ENCODE assay signal across 11 mouse cellular contexts in the genomic region with DNA sequence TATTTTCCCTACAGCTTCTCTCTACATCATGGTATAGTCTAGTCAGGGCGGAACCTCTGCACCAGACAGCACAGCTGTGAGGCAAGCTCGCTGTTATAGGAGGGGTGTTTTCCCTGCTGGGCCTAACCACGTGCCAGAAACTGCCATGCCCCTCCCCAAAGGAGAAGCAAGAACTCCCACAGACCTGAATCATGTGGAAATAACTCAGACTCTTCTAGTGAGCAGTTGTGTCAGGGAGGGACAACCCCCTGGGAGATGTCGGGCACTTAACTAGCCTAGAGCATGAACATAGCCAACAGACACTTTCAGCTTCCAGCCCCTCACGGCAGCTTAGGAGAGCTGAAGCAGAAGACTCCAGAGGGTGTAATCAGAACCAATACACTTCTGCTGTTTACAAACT. TPM values are rescaled to one million over a fixed set of nuclear protein-coding genes. Genes with fewer than 3 reads are reported as not detected.
DNase-seq lines count a peak whose midpoint lies in the region; ATAC-seq lines count a peak whose summit lies in the region.
"Had no signal": no experiment of that assay in that cellular context is flagged by ENCODE, and none has a peak within 500 bp of the region (broad histone marks: within the 10 kb centered on the region; RNA-seq: fewer than 3 reads in every experiment).

No protein-coding gene starts in this region.

- H3K27me3 ChIP-seq in hindbrain, embryonic 11.5 days (ENCODE audit: control insufficient read depth, insufficient read depth, low read length), result peaks cover 2% of the 10 kb centered on the region; the same call in 1 of the 2 replicates
- peaks cover 5% of the 10 kb centered on the region; the same call in 1 of the 2 replicates for H3K27me3 ChIP-seq in hindbrain, embryonic 14.5 days (ENCODE audit: control insufficient read depth, insufficient read depth, low read length)
- H3K27me3 ChIP-seq in midbrain, embryonic 13.5 days, result peaks cover 33% of the 10 kb centered on the region

- H3K36me3 ChIP-seq in hindbrain, embryonic 11.5 days (ENCODE audit: control insufficient read depth, insufficient read depth, low read length), result no peaks in the 10 kb centered on the region
- no peaks in the 10 kb centered on the region for H3K36me3 ChIP-seq in hindbrain, embryonic 14.5 days (replicated peaks; ENCODE audit: control insufficient read depth, insufficient read depth)
- H3K36me3 ChIP-seq in midbrain, embryonic 13.5 days, result no peaks in the 10 kb centered on the region

- H3K4me3 ChIP-seq in hindbrain, embryonic 11.5 days (ENCODE audit: low read depth, low read length), result no peak overlapping the region
- H3K4me3 ChIP-seq in hindbrain, embryonic 14.5 days (replicated peaks; ENCODE audit: low read length), result no peak overlapping the region
- H3K4me3 ChIP-seq in midbrain, embryonic 13.5 days (replicated peaks), result no peak overlapping the region

- no peak overlapping the region for H3K9ac ChIP-seq in hindbrain, embryonic 11.5 days (ENCODE audit: low read depth, low read length)
- H3K9ac ChIP-seq in hindbrain, embryonic 14.5 days, result no peak overlapping the region
- no peak overlapping the region for H3K9ac ChIP-seq in midbrain, embryonic 13.5 days (replicated peaks)
- H3K9ac ChIP-seq: liver, postnatal 0 days had no signal

- H3K27ac ChIP-seq in hindbrain, embryonic 11.5 days (ENCODE audit: low read depth, low read length), result no peak overlapping the region
- no peak overlapping the region for H3K27ac ChIP-seq in hindbrain, embryonic 14.5 days
- H3K27ac ChIP-seq in midbrain, embryonic 13.5 days, result no peak overlapping the region

- peak; percentile 23; the same call in 1 of the 2 replicates for ATAC-seq in hindbrain, embryonic 11.5 days (ENCODE audit: low FRiP score)
- no peak for ATAC-seq in hindbrain, embryonic 14.5 days (ENCODE audit: low FRiP score)
- 0 out of 2 replicates have a peak, but pooled peaks have one; percentile 9 for ATAC-seq in midbrain, embryonic 13.5 days
- ATAC-seq: liver, postnatal 0 days had no signal

- H3K9me3 ChIP-seq in hindbrain, embryonic 11.5 days (ENCODE audit: control insufficient read depth, low read length), result no peaks in the 10 kb centered on the region
- no peaks in the 10 kb centered on the region for H3K9me3 ChIP-seq in hindbrain, embryonic 14.5 days (ENCODE audit: control insufficient read depth, low read length)
- no peaks in the 10 kb centered on the region for H3K9me3 ChIP-seq in midbrain, embryonic 13.5 days

- DNase-seq in hindbrain, embryonic 11.5 days (ENCODE audit: low spot score), result no peak
- DNase-seq in hindbrain, embryonic 14.5 days (ENCODE audit: low spot score), result no peak
- peak; percentile 76 for DNase-seq in NIH3T3 (ENCODE audit: low read depth)
- DNase-seq in gastrocnemius, postnatal 25 days, result peak; percentile 73
- no peak for DNase-seq in layer of hippocampus, postnatal 10 days (ENCODE audit: low spot score in 2 of 2)
- DNase-seq in right cerebral cortex, adult 18-20 months, result no peak
- DNase-seq in yolk sac, embryonic 10.5 days (ENCODE audit: low spot score), result no peak
- DNase-seq: adrenal gland, adult 2 months; kidney, postnatal 36 days; liver, postnatal 0 days had no signal

- no peak overlapping the region for H3K4me2 ChIP-seq in hindbrain, embryonic 11.5 days (replicated peaks; ENCODE audit: low read depth, low read length)
- no peak overlapping the region for H3K4me2 ChIP-seq in hindbrain, embryonic 14.5 days (replicated peaks)
- H3K4me2 ChIP-seq in midbrain, embryonic 13.5 days (replicated peaks), result 0 out of 2 replicates have a peak overlapping the region, but pooled peaks have one; percentile 6

- H3K4me1 ChIP-seq in hindbrain, embryonic 11.5 days (replicated peaks; ENCODE audit: control insufficient read depth, insufficient read depth, low read length), result peaks cover 5% of the 10 kb centered on the region
- H3K4me1 ChIP-seq in hindbrain, embryonic 14.5 days (replicated peaks; ENCODE audit: control insufficient read depth, insufficient read depth, low read length), result peaks cover 16% of the 10 kb centered on the region
- peaks cover 43% of the 10 kb centered on the region for H3K4me1 ChIP-seq in midbrain, embryonic 13.5 days (replicated peaks)

- WGBS in hindbrain, embryonic 11.5 days, result 33% methylated on average over 5 of the region's 5 CpGs
- WGBS in hindbrain, embryonic 14.5 days, result 34% methylated on average over 5 of the region's 5 CpGs
- 27% methylated on average over 5 of the region's 5 CpGs for WGBS in midbrain, embryonic 13.5 days

RNA-seq across cellular contexts. Expression of a gene that starts 13.1 kb away (rescaled TPM):
- 15.7 and 17.9 TPM in 2 replicates for polyA plus RNA-seq in hindbrain, embryonic 11.5 days (2014; fragmentation: Nextera tagmentation; extraction: Ambion mirVana)
- polyA plus RNA-seq in hindbrain, embryonic 14.5 days (2014; fragmentation: Nextera tagmentation; extraction: Ambion mirVana), result 10.1 and 10.3 TPM in 2 replicates
- total RNA-seq in gastrocnemius, postnatal 25 days (2021), result 100 to 1,000 TPM; 221 to 341 TPM
- 9.8 and 9.9 TPM in 2 replicates for polyA plus RNA-seq in midbrain, embryonic 13.5 days (2015; fragmentation: Nextera tagmentation; extraction: Ambion mirVana)
- total RNA-seq in layer of hippocampus, postnatal 10 days (2021), result 10 to 100 TPM; 16.3 to 20.0 TPM

Comparison
In these comparisons a context has a peak if more than half of its experiments do, and no peak if none do; other contexts are left out.
1. DNase-seq: peak in NIH3T3 (single experiment) and gastrocnemius, postnatal 25 days (single experiment); none in hindbrain, embryonic 11.5 days (single experiment), hindbrain, embryonic 14.5 days (single experiment), layer of hippocampus, postnatal 10 days (0 of 2), right cerebral cortex, adult 18-20 months (single experiment) and yolk sac, embryonic 10.5 days (single experiment).